Mouse (Mus musculus): ENCODE results near the gene Rcsd1. TPM values are rescaled to one million over a fixed set of nuclear protein-coding genes. Genes with fewer than 3 reads are reported as not detected.

Rcsd1 gene
- polyA plus RNA-seq (2016; fragmentation: Nextera tagmentation; extraction: Ambion mirVana) = 10.3 and 10.8 TPM in 2 replicates

DNA sequence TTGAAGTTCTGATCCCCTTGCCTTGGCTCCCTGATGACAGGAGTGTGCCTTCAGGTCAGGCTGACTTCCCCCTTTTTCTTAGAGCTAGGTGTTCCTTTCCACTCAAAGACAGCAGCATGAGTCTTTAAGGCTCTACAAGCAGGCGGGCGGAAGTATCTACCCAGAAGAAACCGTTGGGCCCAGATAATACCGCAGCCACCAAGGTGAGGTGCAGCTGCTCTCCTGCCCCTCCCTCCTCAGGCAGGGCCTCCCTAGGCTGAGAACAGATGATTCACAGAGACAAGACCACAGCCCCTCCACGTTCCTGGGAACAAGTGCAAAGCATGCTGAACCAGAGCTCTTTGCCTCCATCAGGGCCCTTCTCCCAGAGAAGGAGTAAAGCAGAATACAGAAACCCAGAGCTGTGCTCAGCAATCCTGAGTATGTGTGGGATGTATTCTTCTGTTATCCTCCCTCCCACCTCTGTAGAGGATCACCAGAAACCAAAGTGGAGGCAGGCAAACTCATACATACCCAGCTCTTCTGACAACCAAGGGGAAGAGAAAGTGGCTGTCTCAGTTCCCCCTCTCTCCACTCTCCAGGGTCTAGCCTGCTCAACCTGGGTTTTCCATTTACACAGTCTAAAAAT, at the start of gene Rcsd1:
Gene Rcsd1 (minus strand): TSS at position 129 of the 628 bp plus-strand sequence.
- Histone ChIP-seq H3K4me1 (peaks cover 18% of the 10 kb centered on the region), H3K4me3 (peak within 1 kb of the TSS; percentile 73; the same call in 1 of the 2 replicates), H3K27me3 (replicated peaks; ENCODE audit: low read depth, poor library complexity, severe bottlenecking) (peaks cover 58% of the 10 kb centered on the region), H3K9me3 (no peaks in the 10 kb centered on the region), H3K36me3 (replicated peaks) (no peaks in the 10 kb centered on the region), H3K27ac (replicated peaks) (no peak within 1 kb of the TSS)
- no peak for DNase-seq (ENCODE audit: low spot score)
- WGBS = 56% methylated on average over 5 of the region's 5 CpGs

DNA sequence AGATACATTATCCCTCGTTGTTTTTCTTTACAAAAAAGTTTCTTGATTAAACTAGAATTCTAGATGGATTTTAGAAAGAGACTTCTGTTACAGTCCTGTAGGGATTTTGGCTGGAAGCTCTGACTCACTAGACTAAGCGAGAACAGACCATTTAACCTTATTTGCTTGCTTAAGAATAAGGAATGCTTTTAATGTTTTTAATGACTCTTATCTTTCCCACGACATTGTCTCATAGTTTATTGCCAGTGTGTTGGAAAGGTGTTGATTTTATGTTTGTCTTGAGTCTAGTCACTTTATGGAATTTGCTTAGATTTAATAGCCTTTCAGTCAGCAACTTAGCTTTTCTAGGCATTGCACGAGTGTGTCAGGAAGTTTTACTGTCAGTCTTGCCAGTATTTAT, 45.6 kb upstream of the Rcsd1 start:
- H3K27ac ChIP-seq (replicated peaks) = no peak overlapping the region
- DNase-seq (ENCODE audit: low spot score) = no peak
- no peaks in the 10 kb centered on the region for H3K9me3 ChIP-seq
- 71% methylated on average over 4 of the region's 4 CpGs for WGBS
- no peak overlapping the region for H3K4me3 ChIP-seq
- H3K36me3 ChIP-seq (replicated peaks) = no peaks in the 10 kb centered on the region
- H3K27me3 ChIP-seq (replicated peaks; ENCODE audit: low read depth, poor library complexity, severe bottlenecking) = no peaks in the 10 kb centered on the region
- H3K4me1 ChIP-seq = 0 out of 2 replicates have a peak, but pooled peaks cover 2% of the 10 kb centered on the region

DNA sequence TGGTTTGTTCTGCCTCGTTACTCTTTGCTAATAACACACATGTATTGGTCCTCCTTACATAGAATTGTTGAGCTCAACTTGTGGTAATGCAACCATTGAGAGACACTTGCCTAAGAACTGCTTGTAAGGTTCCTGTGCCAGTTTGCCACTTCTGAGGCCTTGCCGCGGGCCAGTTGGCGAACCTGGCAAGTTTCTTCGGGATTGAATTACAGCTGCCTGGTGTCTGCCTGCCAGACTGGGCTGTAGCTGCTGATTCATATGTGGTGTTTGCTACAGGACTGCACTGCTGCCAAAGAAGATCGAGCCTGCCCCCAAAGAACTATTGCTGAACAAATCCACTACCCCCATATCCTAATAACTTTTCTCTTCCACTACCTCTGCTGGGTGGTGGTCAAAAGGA, 44.6 kb upstream of the Rcsd1 start:
- 92% methylated on average over 6 of the region's 6 CpGs for WGBS
- Histone ChIP-seq H3K4me3 (no peak overlapping the region), H3K27me3 (replicated peaks; ENCODE audit: low read depth, poor library complexity, severe bottlenecking) (no peaks in the 10 kb centered on the region), H3K27ac (replicated peaks) (no peak overlapping the region), H3K4me1 (0 out of 2 replicates have a peak, but pooled peaks cover 2% of the 10 kb centered on the region), H3K9me3 (no peaks in the 10 kb centered on the region), H3K36me3 (replicated peaks) (no peaks in the 10 kb centered on the region)
- DNase-seq (ENCODE audit: low spot score) = no peak

DNA sequence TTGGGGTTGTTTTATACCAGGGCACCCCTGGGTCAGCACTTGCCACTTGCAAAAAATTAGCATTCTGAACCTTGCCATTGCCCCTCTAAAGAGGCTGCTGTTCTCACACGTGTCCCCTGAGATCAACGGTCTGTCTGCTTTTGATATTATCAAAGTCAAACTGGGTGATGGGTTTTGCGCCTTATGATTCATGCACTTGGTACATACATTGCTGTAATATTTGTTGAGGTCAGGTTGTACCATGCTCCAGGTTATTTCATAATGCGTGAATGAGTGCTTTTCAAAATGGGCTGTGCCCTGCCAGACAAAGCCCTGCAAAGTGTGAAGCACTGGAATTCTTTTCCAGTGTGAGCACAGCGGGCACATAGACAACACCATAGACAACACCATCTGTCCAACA, 42.3 kb upstream of the Rcsd1 start:
- WGBS = 90% methylated on average over 5 of the region's 5 CpGs
- H3K27me3 ChIP-seq (replicated peaks; ENCODE audit: low read depth, poor library complexity, severe bottlenecking) = no peaks in the 10 kb centered on the region
- H3K4me3 ChIP-seq = no peak overlapping the region
- no peak for DNase-seq (ENCODE audit: low spot score)
- no peak overlapping the region for H3K27ac ChIP-seq (replicated peaks)
- H3K4me1 ChIP-seq = peaks cover 2% of the 10 kb centered on the region; the same call in 1 of the 2 replicates
- H3K9me3 ChIP-seq = no peaks in the 10 kb centered on the region
- no peaks in the 10 kb centered on the region for H3K36me3 ChIP-seq (replicated peaks)

DNA sequence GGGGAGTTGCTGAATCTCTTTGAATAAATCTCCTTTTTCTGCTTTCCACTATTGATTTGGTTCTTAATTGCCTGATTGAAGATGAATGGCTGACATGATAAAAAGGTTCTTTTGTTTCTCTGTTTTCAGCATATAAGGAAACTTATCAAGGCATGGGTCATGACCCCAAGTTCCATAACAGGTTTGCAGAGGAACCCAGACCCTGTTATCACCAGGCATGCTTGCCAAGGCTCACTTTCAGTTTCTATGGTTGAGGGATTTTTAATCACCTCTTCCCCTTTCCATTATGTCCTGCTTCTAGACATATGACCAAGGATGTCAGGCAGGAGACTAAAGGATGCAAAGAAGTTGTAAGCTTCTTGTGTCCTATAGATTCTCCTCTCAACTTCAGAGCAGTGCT, 41.6 kb upstream of the Rcsd1 start:
- Histone ChIP-seq H3K4me3 (no peak overlapping the region), H3K36me3 (replicated peaks) (no peaks in the 10 kb centered on the region), H3K4me1 (peaks cover 2% of the 10 kb centered on the region; the same call in 1 of the 2 replicates), H3K27me3 (replicated peaks; ENCODE audit: low read depth, poor library complexity, severe bottlenecking) (no peaks in the 10 kb centered on the region), H3K9me3 (no peaks in the 10 kb centered on the region), H3K27ac (replicated peaks) (no peak overlapping the region)
- DNase-seq (ENCODE audit: low spot score) = no peak

DNA sequence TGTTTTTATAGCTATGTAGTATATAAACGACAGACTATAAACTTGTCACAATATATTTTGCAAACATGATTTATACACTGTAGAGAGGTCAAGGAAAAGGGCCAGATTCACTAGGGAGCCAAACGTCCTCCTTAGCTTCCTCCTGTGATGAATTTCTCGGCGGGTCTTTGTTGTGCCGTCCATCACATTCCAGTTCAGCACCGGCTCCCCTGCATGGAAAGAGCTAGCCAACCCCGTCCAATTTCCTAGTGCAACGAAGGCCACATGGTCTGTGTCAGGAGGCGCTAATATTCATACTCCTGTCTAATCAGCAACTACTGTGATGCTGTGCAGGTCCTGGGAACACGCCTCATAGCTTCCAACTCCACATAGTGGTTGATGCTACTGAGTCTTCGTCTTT, 38.5 kb upstream of the Rcsd1 start:
- no peaks in the 10 kb centered on the region for H3K27me3 ChIP-seq (replicated peaks; ENCODE audit: low read depth, poor library complexity, severe bottlenecking)
- H3K36me3 ChIP-seq (replicated peaks) = no peaks in the 10 kb centered on the region
- H3K4me1 ChIP-seq = peaks cover 2% of the 10 kb centered on the region; the same call in 1 of the 2 replicates
- H3K9me3 ChIP-seq = no peaks in the 10 kb centered on the region
- peak; percentile 16 for DNase-seq (ENCODE audit: low spot score)
- WGBS = 66% methylated on average over 11 of the region's 11 CpGs
- H3K4me3 ChIP-seq = no peak overlapping the region
- H3K27ac ChIP-seq (replicated peaks) = no peak overlapping the region

DNA sequence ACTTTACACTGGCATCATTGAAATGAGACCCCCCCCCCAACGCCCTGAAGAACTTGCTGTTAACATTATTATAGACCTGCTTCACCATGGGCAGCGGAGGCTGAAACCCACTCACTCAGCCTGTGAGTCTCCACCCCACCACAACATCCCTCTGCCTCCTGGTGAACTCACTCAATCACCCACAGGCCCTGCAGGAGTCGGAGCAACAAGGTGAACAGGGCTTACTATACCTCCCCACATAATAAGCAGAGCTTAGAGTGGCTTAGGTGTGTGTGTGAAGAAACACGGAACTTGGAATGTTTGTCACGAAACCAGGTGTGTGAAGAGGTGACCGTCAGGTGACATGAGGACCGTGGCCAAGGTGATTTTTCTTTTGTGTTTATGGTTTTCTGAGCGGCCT, 32.4 kb upstream of the Rcsd1 start:
- 87% methylated on average over 8 of the region's 8 CpGs for WGBS
- no peaks in the 10 kb centered on the region for H3K36me3 ChIP-seq (replicated peaks)
- peaks cover 6% of the 10 kb centered on the region for H3K27me3 ChIP-seq (replicated peaks; ENCODE audit: low read depth, poor library complexity, severe bottlenecking)
- DNase-seq (ENCODE audit: low spot score) = no peak
- H3K4me1 ChIP-seq = no peaks in the 10 kb centered on the region
- H3K4me3 ChIP-seq = no peak overlapping the region
- H3K27ac ChIP-seq (replicated peaks) = no peak overlapping the region
- no peaks in the 10 kb centered on the region for H3K9me3 ChIP-seq

DNA sequence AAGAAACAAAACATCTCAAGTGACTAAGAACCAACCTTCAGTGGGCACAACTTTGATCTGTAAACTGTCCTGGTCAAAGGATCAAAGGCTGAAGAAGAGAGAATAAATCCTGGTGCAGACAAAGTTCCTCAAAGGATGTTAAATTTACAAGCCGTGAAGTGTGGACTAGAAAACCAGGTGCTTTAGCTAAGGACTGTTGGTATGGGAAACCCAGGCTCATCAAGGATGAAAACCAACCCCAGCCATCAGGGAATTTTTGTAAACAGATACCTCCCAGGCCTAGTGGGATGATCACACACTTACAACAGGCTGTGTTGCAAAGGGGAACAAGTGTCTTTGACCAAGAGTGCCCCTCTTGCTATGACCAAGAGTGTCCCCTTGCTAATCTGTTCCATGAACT, 29.4 kb upstream of the Rcsd1 start:
- H3K27ac ChIP-seq (replicated peaks) = no peak overlapping the region
- WGBS = 86% methylated on average over 1 of the region's 1 CpGs

DNA sequence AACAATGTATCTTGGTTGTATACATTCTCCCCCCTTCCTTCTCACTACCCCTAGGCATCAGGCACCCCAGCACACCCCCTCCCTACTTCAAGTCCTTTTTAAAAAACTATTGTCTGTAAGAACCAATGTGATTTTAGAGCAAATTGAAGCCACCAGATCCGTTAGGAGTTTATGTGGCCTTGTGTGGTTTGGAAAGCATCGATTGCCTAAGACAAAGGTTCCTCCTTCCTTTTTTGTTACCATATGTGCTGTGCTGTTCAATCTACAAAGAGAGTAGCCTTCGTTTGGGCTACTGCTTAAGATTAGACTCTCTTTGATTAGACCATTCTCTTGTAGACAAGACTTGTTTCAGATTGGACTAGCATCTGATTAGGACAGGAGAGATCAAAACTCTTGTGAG, 28.3 kb upstream of the Rcsd1 start:
- H3K4me1 ChIP-seq = peaks cover 3% of the 10 kb centered on the region; the same call in 1 of the 2 replicates
- no peak overlapping the region for H3K27ac ChIP-seq (replicated peaks)
- DNase-seq (ENCODE audit: low spot score) = no peak
- no peaks in the 10 kb centered on the region for H3K9me3 ChIP-seq
- no peaks in the 10 kb centered on the region for H3K36me3 ChIP-seq (replicated peaks)
- H3K27me3 ChIP-seq (replicated peaks; ENCODE audit: low read depth, poor library complexity, severe bottlenecking) = peaks cover 8% of the 10 kb centered on the region
- 71% methylated on average over 3 of the region's 3 CpGs for WGBS
- no peak overlapping the region for H3K4me3 ChIP-seq

More for the DNA sequence above, 29.4 kb upstream of the Rcsd1 start:
- DNase-seq (ENCODE audit: low spot score) = no peak
- peaks cover 8% of the 10 kb centered on the region for H3K27me3 ChIP-seq (replicated peaks; ENCODE audit: low read depth, poor library complexity, severe bottlenecking)
- peaks cover 3% of the 10 kb centered on the region; the same call in 1 of the 2 replicates for H3K4me1 ChIP-seq
- no peaks in the 10 kb centered on the region for H3K9me3 ChIP-seq
- no peaks in the 10 kb centered on the region for H3K36me3 ChIP-seq (replicated peaks)
- H3K4me3 ChIP-seq = no peak overlapping the region

DNA sequence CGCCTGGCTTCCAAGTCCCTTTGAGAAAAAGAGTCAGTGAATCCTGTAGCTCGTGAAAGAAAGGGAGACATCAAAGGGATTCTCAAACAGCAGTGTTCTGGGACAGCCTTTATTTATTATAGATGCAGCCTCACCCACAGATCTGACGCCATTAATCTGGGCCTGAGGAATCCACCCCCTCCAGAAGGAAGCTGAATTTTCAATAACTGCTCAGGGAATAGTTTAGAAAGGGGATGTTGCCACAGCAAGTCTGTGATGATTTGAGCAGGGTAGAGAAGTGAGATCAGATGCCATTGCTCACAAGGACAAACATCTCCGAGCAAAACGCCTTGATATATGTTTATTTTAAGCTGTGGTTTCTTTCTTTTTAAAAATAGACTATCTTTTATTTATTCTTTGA, 27.9 kb upstream of the Rcsd1 start:
- no peak overlapping the region for H3K4me3 ChIP-seq
- no peak overlapping the region for H3K27ac ChIP-seq (replicated peaks)
- peaks cover 8% of the 10 kb centered on the region for H3K27me3 ChIP-seq (replicated peaks; ENCODE audit: low read depth, poor library complexity, severe bottlenecking)
- peaks cover 3% of the 10 kb centered on the region; the same call in 1 of the 2 replicates for H3K4me1 ChIP-seq
- H3K9me3 ChIP-seq = no peaks in the 10 kb centered on the region
- 61% methylated on average over 5 of the region's 5 CpGs for WGBS
- no peaks in the 10 kb centered on the region for H3K36me3 ChIP-seq (replicated peaks)
- DNase-seq (ENCODE audit: low spot score) = no peak

DNA sequence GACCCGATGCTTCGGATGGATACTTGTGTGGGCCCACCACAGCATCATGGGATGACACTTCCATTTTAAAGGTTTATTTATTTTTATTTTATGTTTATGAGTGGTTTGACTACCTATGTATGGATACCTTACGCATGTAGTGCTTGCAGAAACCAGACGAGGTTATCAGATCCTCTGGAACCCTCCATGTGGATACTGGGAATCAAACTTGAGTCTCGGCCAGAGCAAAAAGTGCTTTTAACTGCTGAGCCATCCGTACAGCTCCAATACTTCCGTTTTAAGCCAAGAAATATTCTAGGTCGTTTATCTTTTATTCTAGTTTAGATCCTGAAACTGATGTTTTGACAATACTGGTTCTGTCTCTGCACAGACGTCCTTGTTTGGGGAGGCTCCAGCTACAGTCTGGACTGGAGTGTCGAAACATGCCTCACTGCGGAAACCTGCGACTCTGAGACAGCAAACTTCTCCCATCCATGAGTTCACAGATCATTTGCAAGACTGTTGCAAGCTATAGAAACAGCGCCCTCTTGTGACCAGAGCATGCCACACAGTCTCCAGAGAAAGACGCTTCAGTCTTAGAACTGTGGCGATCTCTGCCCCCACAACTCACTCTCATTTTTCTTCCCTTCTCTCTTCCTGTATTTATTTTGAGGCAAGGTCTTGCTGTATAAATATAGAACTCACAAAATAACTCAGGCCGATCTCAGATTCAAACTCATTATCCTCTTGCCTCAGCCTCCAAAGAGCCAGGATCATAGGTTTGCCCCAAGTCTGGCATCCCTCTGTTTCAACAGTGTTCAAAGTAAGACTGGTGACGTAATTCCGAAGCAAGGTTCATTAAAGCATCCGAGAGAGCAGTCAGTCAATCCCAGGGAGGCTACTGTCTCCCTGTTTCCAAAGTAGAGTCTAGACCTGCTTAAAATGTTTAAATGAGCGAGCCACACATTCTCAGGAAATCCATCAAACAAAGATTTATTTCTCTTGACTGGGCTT, 26.6 kb upstream of the Rcsd1 start:
- no peaks in the 10 kb centered on the region for H3K9me3 ChIP-seq
- H3K4me1 ChIP-seq = peaks cover 6% of the 10 kb centered on the region; the same call in 1 of the 2 replicates
- DNase-seq (ENCODE audit: low spot score) = peak; percentile 86
- no peak overlapping the region for H3K4me3 ChIP-seq
- 40% methylated on average over 20 of the region's 20 CpGs for WGBS
- H3K27me3 ChIP-seq (replicated peaks; ENCODE audit: low read depth, poor library complexity, severe bottlenecking) = peaks cover 8% of the 10 kb centered on the region
- no peak overlapping the region for H3K27ac ChIP-seq (replicated peaks)
- no peaks in the 10 kb centered on the region for H3K36me3 ChIP-seq (replicated peaks)

DNA sequence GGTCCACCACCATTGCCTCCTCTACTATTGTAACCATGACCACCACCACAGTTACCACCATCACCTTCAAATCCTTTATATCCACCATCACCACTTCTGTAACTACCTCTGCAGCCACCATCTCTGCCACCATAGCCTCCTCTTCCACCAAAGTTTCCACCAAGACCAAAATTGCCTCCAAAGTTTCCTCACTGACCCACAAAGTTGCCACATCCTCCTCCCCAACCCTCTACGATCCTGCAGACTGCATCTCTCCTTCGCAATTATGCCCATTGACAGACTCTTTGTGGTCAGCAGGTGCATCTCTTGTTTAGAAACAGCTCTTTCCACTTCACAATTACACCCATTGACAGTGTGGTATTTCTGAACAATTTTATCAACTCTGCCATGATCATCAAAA, 25.3 kb upstream of the Rcsd1 start:
- DNase-seq (ENCODE audit: low spot score) = no peak
- no peak overlapping the region for H3K27ac ChIP-seq (replicated peaks)
- no peaks in the 10 kb centered on the region for H3K36me3 ChIP-seq (replicated peaks)
- peaks cover 8% of the 10 kb centered on the region for H3K27me3 ChIP-seq (replicated peaks; ENCODE audit: low read depth, poor library complexity, severe bottlenecking)
- H3K9me3 ChIP-seq = no peaks in the 10 kb centered on the region
- H3K4me1 ChIP-seq = peaks cover 6% of the 10 kb centered on the region; the same call in 1 of the 2 replicates
- no peak overlapping the region for H3K4me3 ChIP-seq
- 90% methylated on average over 2 of the region's 2 CpGs for WGBS

All from embryonic facial prominence, embryonic 10.5 days (tissue).